Mouse (Mus musculus) myocyte (in vitro differentiated cells): ENCODE measurements around the gene Prss38. TPM values are rescaled to one million over a fixed set of nuclear protein-coding genes. Genes with fewer than 3 reads are reported as not detected.

ENCODE experiments used
- H3K27me3 ChIP-seq: one replicate; pipeline ENCODE4 v1.6.1; 2011; ENCODE audit not compliant: control insufficient read depth, insufficient read depth, insufficient read length
- H3K36me3 ChIP-seq: one replicate; pipeline ENCODE4 v1.6.1; 2011; ENCODE audit not compliant: control insufficient read depth, insufficient read depth
- H3K4me2 ChIP-seq: one replicate; pipeline ENCODE4 v1.6.1; 2011; ENCODE audit warnings: low read depth, control low read depth
- H3K4me3 ChIP-seq: one replicate; pipeline ENCODE4 v1.5.1; 2011; ENCODE audit warnings: mild to moderate bottlenecking, control low read depth, moderate library complexity
- H3K79me2 ChIP-seq: one replicate; pipeline ENCODE4 v1.6.1; 2011; ENCODE audit not compliant: control insufficient read depth, insufficient read depth
- H3ac ChIP-seq: one replicate; pipeline ENCODE4 v1.6.1; 2011; ENCODE audit not compliant: control insufficient read depth, insufficient read length
- CEBPB ChIP-seq: IDR thresholded peaks from 2 replicates; pipeline ENCODE4 v1.6.1; 2011; ENCODE audit warnings: mild to moderate bottlenecking, moderate library complexity; ENCODE audit not compliant: poor library complexity, insufficient read depth, severe bottlenecking
- E2F4 ChIP-seq: IDR thresholded peaks from one replicate; pipeline ENCODE4 v1.6.1; 2011; ENCODE audit warnings: mild to moderate bottlenecking, control low read depth, moderate library complexity; ENCODE audit not compliant: insufficient read depth
- MAX ChIP-seq: IDR thresholded peaks from one replicate; pipeline ENCODE4 v1.6.1; 2011; ENCODE audit warnings: low read depth, mild to moderate bottlenecking, control low read depth
- MYOD1 ChIP-seq, 3 experiments: IDR thresholded peaks; one replicate each; pipeline ENCODE4 v1.6.1; 2011; ENCODE audit warnings: control low read depth in 2 of 3, low read depth in 2 of 3, mild to moderate bottlenecking in 2 of 3, moderate library complexity in 1 of 3; ENCODE audit not compliant: insufficient read length in 2 of 3, control insufficient read depth in 1 of 3
- MYOG ChIP-seq, 3 experiments: IDR thresholded peaks; one replicate each; pipeline ENCODE4 v1.6.1; 2011; ENCODE audit warnings: control low read depth in 2 of 3, low read depth in 2 of 3, mild to moderate bottlenecking in 2 of 3; ENCODE audit not compliant: insufficient read length in 2 of 3, control insufficient read depth in 1 of 3, insufficient read depth in 1 of 3
- POLR2A ChIP-seq: IDR thresholded peaks from one replicate; pipeline ENCODE4 v1.6.1; 2011; ENCODE audit warnings: low read depth, mild to moderate bottlenecking, control low read depth, moderate library complexity; ENCODE audit not compliant: insufficient read length
- POLR2AphosphoS2 ChIP-seq: IDR thresholded peaks from one replicate; pipeline ENCODE4 v1.6.1; 2011; ENCODE audit warnings: low read depth, control low read depth; ENCODE audit not compliant: insufficient read length
- REST ChIP-seq: IDR thresholded peaks from one replicate; pipeline ENCODE4 v1.6.1; 2011; ENCODE audit warnings: mild to moderate bottlenecking, control low read depth, moderate library complexity; ENCODE audit not compliant: insufficient read depth, insufficient read length
- SRF ChIP-seq: IDR thresholded peaks from one replicate; pipeline ENCODE4 v1.6.1; 2011; ENCODE audit warnings: low read depth; ENCODE audit not compliant: control insufficient read depth, insufficient read length
- TCF12 ChIP-seq: IDR thresholded peaks from one replicate; pipeline ENCODE4 v1.6.1; 2011; ENCODE audit warnings: mild to moderate bottlenecking, control low read depth; ENCODE audit not compliant: poor library complexity, insufficient read depth, severe bottlenecking
- TCF3 ChIP-seq: IDR thresholded peaks from one replicate; pipeline ENCODE4 v1.6.1; 2011; ENCODE audit warnings: low read depth, control low read depth; ENCODE audit not compliant: insufficient read length
- USF1 ChIP-seq: IDR thresholded peaks from one replicate; pipeline ENCODE4 v1.6.1; 2011; ENCODE audit warnings: low read depth, mild to moderate bottlenecking, control low read depth, moderate library complexity
- polyA plus RNA-seq: library from polyadenylated mRNA; unstranded; fragments of >200 nt; fragmentation: generic; extraction: Trizol; gene quantifications from one replicate; pipeline ENCODE4 v1.2.1, GENCODE M21; 2012; ENCODE audit warnings: missing spikeins

The Prss38 gene
- not detected for polyA plus RNA-seq

GRCm38 (mm10) chr11:59375475-59375874 lies at the start of gene Prss38:
TSS of gene Prss38 (minus strand) at chr11:59375657.
- Histone ChIP-seq H3K36me3 (no peaks in the 10 kb centered on the region), H3K4me3 (no peak within 1 kb of the TSS), H3K4me2 (no peak within 1 kb of the TSS), H3K27me3 (peaks cover 18% of the 10 kb centered on the region), H3ac (no peak within 1 kb of the TSS), H3K79me2 (no peaks in the 10 kb centered on the region)
- no peak for TF ChIP-seq E2F4
- no peak for TF ChIP-seq POLR2AphosphoS2
- no peak for TF ChIP-seq USF1
- no peak for TF ChIP-seq MAX
- no peak for TF ChIP-seq MYOG (IDR thresholded peaks at IDR 0.05; ENCODE audit: control insufficient read depth in 1 of 3, insufficient read depth in 1 of 3, insufficient read length in 2 of 3, low read depth in 2 of 3)
- TF ChIP-seq TCF3, result no peak
- no peak for TF ChIP-seq MYOD1 (IDR thresholded peaks at IDR 0.05; ENCODE audit: control insufficient read depth in 1 of 3, insufficient read length in 2 of 3, low read depth in 2 of 3)
- no peak for TF ChIP-seq REST

GRCm38 (mm10) chr11:59423010-59423588 lies 47.6 kb upstream of the Prss38 start:
- no peak overlapping the region for H3K4me2 ChIP-seq
- H3ac ChIP-seq, result no peak overlapping the region
- peaks cover 5% of the 10 kb centered on the region for H3K36me3 ChIP-seq
- H3K79me2 ChIP-seq, result no peaks in the 10 kb centered on the region
- TF ChIP-seq USF1 (no peak), SRF (no peak), REST (no peak), POLR2AphosphoS2 (no peak), E2F4 (no peak), MYOG (IDR thresholded peaks at IDR 0.05; ENCODE audit: control insufficient read depth in 1 of 3, insufficient read depth in 1 of 3, insufficient read length in 2 of 3, low read depth in 2 of 3) (no peak), TCF12 (no peak), CEBPB (no peak), POLR2A (no peak), MYOD1 (IDR thresholded peaks at IDR 0.05; ENCODE audit: control insufficient read depth in 1 of 3, insufficient read length in 2 of 3, low read depth in 2 of 3) (no peak), TCF3 (no peak), MAX (no peak)
- H3K27me3 ChIP-seq, result no peaks in the 10 kb centered on the region
- H3K4me3 ChIP-seq, result no peak overlapping the region

GRCm38 (mm10) chr11:59421967-59422366 lies 46.5 kb upstream of the Prss38 start:
- Histone ChIP-seq H3K27me3 (no peaks in the 10 kb centered on the region), H3K79me2 (no peaks in the 10 kb centered on the region), H3K36me3 (peaks cover 5% of the 10 kb centered on the region), H3ac (no peak overlapping the region), H3K4me2 (peak overlapping the region; percentile 61), H3K4me3 (no peak overlapping the region)
- TF ChIP-seq MYOG (IDR thresholded peaks at IDR 0.05; ENCODE audit: control insufficient read depth in 1 of 3, insufficient read depth in 1 of 3, insufficient read length in 2 of 3, low read depth in 2 of 3) (peak; percentile 30 to 91 (median 58)), POLR2AphosphoS2 (no peak), POLR2A (no peak), E2F4 (no peak), TCF12 (peak; percentile 41), CEBPB (0 out of 2 replicates have a peak, but pooled peaks have one; percentile 40), MAX (no peak), TCF3 (peak; percentile 68), MYOD1 (IDR thresholded peaks at IDR 0.05; ENCODE audit: control insufficient read depth in 1 of 3, insufficient read length in 2 of 3, low read depth in 2 of 3) (peak in 2 of 3 experiments; percentile 75 to 90)

- H3K27me3 ChIP-seq, result no peaks in the 10 kb centered on the region
- no peaks in the 10 kb centered on the region for H3K79me2 ChIP-seq
- H3K36me3 ChIP-seq, result peaks cover 5% of the 10 kb centered on the region
- no peak overlapping the region for H3K4me3 ChIP-seq
- H3ac ChIP-seq, result no peak overlapping the region
- peak overlapping the region; percentile 61 for H3K4me2 ChIP-seq
- TF ChIP-seq MYOG (IDR thresholded peaks at IDR 0.05; ENCODE audit: control insufficient read depth in 1 of 3, insufficient read depth in 1 of 3, insufficient read length in 2 of 3, low read depth in 2 of 3) (peak in 1 of 3 experiments; percentile 59), MYOD1 (IDR thresholded peaks at IDR 0.05; ENCODE audit: control insufficient read depth in 1 of 3, insufficient read length in 2 of 3, low read depth in 2 of 3) (peak in 2 of 3 experiments; percentile 59 to 71), REST (no peak)
These were observed 46.0 kb upstream of the Prss38 start for GRCm38 (mm10) chr11:59421436-59421835.

GRCm38 (mm10) chr11:59418708-59419107 lies 43.3 kb upstream of the Prss38 start:
- TF ChIP-seq MYOD1 (IDR thresholded peaks at IDR 0.05; ENCODE audit: control insufficient read depth in 1 of 3, insufficient read length in 2 of 3, low read depth in 2 of 3) (peak in 1 of 3 experiments; percentile 14), CEBPB (no peak)
- no peaks in the 10 kb centered on the region for H3K79me2 ChIP-seq
- H3K36me3 ChIP-seq, result no peaks in the 10 kb centered on the region

More at GRCm38 (mm10) chr11:59418708-59419107, 43.3 kb upstream of the Prss38 start:
- Histone ChIP-seq H3K4me2 (peak overlapping the region; percentile 40), H3ac (no peak overlapping the region), H3K27me3 (no peaks in the 10 kb centered on the region), H3K4me3 (no peak overlapping the region)
